Mouse (Mus musculus): ENCODE measurements around the gene Nmt1. TPM values are rescaled to one million over a fixed set of nuclear protein-coding genes. Genes with fewer than 3 reads are reported as not detected.

The Nmt1 gene
- polyA plus RNA-seq, 1 experiment from 2014 or later, result 36.7 TPM

- Histone ChIP-seq H3K27me3 (peaks cover 37% of the 10 kb centered on the region), H3K4me3 (replicated peaks) (no peak overlapping the region), H3K4me2 (no peak overlapping the region), H3K36me3 (replicated peaks) (no peaks in the 10 kb centered on the region), H3K9ac (no peak overlapping the region), H3K9me3 (replicated peaks) (no peaks in the 10 kb centered on the region), H3K27ac (replicated peaks) (no peak overlapping the region), H3K4me1 (replicated peaks) (peaks cover 14% of the 10 kb centered on the region)
- 66% methylated on average over 8 of the region's 8 CpGs for WGBS (ENCODE audit: insufficient replicate concordance)
- ATAC-seq (ENCODE audit: insufficient read depth), result no peak
Observed at GRCm38 (mm10) chr11:103076581-103076980, 48.6 kb downstream of the Nmt1 start.

- peaks cover 14% of the 10 kb centered on the region for H3K4me1 ChIP-seq (replicated peaks)
- H3K4me3 ChIP-seq (replicated peaks), result no peak overlapping the region
- peaks cover 50% of the 10 kb centered on the region for H3K27me3 ChIP-seq
- H3K9ac ChIP-seq, result no peak overlapping the region
- WGBS (ENCODE audit: insufficient replicate concordance), result 73% methylated on average over 11 of the region's 11 CpGs
- no peaks in the 10 kb centered on the region for H3K9me3 ChIP-seq (replicated peaks)
- H3K27ac ChIP-seq (replicated peaks), result no peak overlapping the region
- H3K4me2 ChIP-seq, result no peak overlapping the region
- no peak for ATAC-seq (ENCODE audit: insufficient read depth)
- no peaks in the 10 kb centered on the region for H3K36me3 ChIP-seq (replicated peaks)
Observed at GRCm38 (mm10) chr11:103078131-103078530, 50.1 kb downstream of the Nmt1 start.

- ATAC-seq (ENCODE audit: insufficient read depth), result no peak; the same call in 1 of the 2 replicates
- WGBS (ENCODE audit: insufficient replicate concordance), result 2% methylated on average over 43 of the region's 43 CpGs
- H3K27ac ChIP-seq (replicated peaks), result no peak overlapping the region
Observed at GRCm38 (mm10) chr11:103080323-103081091, 52.5 kb downstream of the Nmt1 start.

GRCm38 (mm10) chr11:103081631-103082030 is 53.6 kb downstream of the Nmt1 start:
- ATAC-seq (ENCODE audit: insufficient read depth), result no peak
- WGBS (ENCODE audit: insufficient replicate concordance), result 68% methylated on average over 6 of the region's 6 CpGs
- H3K9me3 ChIP-seq (replicated peaks), result no peaks in the 10 kb centered on the region
- H3K4me3 ChIP-seq (replicated peaks), result no peak overlapping the region
- H3K27me3 ChIP-seq, result peaks cover 50% of the 10 kb centered on the region
- no peak overlapping the region for H3K27ac ChIP-seq (replicated peaks)
- peaks cover 9% of the 10 kb centered on the region for H3K4me1 ChIP-seq (replicated peaks)
- no peak overlapping the region for H3K4me2 ChIP-seq
- H3K9ac ChIP-seq, result no peak overlapping the region
- H3K36me3 ChIP-seq (replicated peaks), result no peaks in the 10 kb centered on the region

More at GRCm38 (mm10) chr11:103080323-103081091, 52.5 kb downstream of the Nmt1 start:
- no peaks in the 10 kb centered on the region for H3K9me3 ChIP-seq (replicated peaks)
- H3K4me1 ChIP-seq (replicated peaks), result peaks cover 11% of the 10 kb centered on the region
- peak overlapping the region; percentile 22 for H3K4me3 ChIP-seq (replicated peaks)
- H3K4me2 ChIP-seq, result peak overlapping the region; percentile 51
- peaks cover 50% of the 10 kb centered on the region for H3K27me3 ChIP-seq
- no peak overlapping the region for H3K9ac ChIP-seq
- no peaks in the 10 kb centered on the region for H3K36me3 ChIP-seq (replicated peaks)

GRCm38 (mm10) chr11:103093306-103093705 is 65.3 kb downstream of the Nmt1 start:
- H3K4me3 ChIP-seq (replicated peaks), result no peak overlapping the region
- ATAC-seq (ENCODE audit: insufficient read depth), result no peak
- no peak overlapping the region for H3K9ac ChIP-seq
- H3K4me2 ChIP-seq, result no peak overlapping the region
- whole genome bisulfite sequencing (ENCODE audit: insufficient replicate concordance), result 63% methylated on average over 7 of the region's 7 CpGs
- no peak overlapping the region for H3K27ac ChIP-seq (replicated peaks)
- no peaks in the 10 kb centered on the region for H3K4me1 ChIP-seq (replicated peaks)
- H3K9me3 ChIP-seq (replicated peaks), result no peaks in the 10 kb centered on the region
- no peaks in the 10 kb centered on the region for H3K36me3 ChIP-seq (replicated peaks)
- peaks cover 17% of the 10 kb centered on the region for H3K27me3 ChIP-seq

- 55% methylated on average over 20 of the region's 20 CpGs for WGBS (ENCODE audit: insufficient replicate concordance)
- Histone ChIP-seq H3K4me3 (replicated peaks) (no peak overlapping the region), H3K4me2 (no peak overlapping the region), H3K27me3 (peaks cover 26% of the 10 kb centered on the region), H3K4me1 (replicated peaks) (no peaks in the 10 kb centered on the region), H3K27ac (replicated peaks) (no peak overlapping the region), H3K36me3 (replicated peaks) (no peaks in the 10 kb centered on the region), H3K9me3 (replicated peaks) (no peaks in the 10 kb centered on the region), H3K9ac (no peak overlapping the region)
- no peak for ATAC-seq (ENCODE audit: insufficient read depth)
Observed at GRCm38 (mm10) chr11:103093862-103094833, 66.2 kb downstream of the Nmt1 start.

GRCm38 (mm10) chr11:103095107-103095670 is 67.2 kb downstream of the Nmt1 start:
- ATAC-seq (ENCODE audit: insufficient read depth), result no peak
- Histone ChIP-seq H3K27me3 (peaks cover 36% of the 10 kb centered on the region), H3K4me1 (replicated peaks) (no peaks in the 10 kb centered on the region), H3K36me3 (replicated peaks) (no peaks in the 10 kb centered on the region), H3K9ac (no peak overlapping the region), H3K4me3 (replicated peaks) (no peak overlapping the region), H3K9me3 (replicated peaks) (no peaks in the 10 kb centered on the region), H3K27ac (replicated peaks) (no peak overlapping the region), H3K4me2 (no peak overlapping the region)
- 68% methylated on average over 9 of the region's 9 CpGs for WGBS (ENCODE audit: insufficient replicate concordance)

GRCm38 (mm10) chr11:103095801-103096200 is 67.8 kb downstream of the Nmt1 start:
- WGBS (ENCODE audit: insufficient replicate concordance), result 69% methylated on average over 6 of the region's 6 CpGs
- no peak overlapping the region for H3K27ac ChIP-seq (replicated peaks)
- no peak overlapping the region for H3K4me3 ChIP-seq (replicated peaks)
- H3K9ac ChIP-seq, result no peak overlapping the region
- ATAC-seq (ENCODE audit: insufficient read depth), result no peak
- H3K4me2 ChIP-seq, result no peak overlapping the region
- H3K9me3 ChIP-seq (replicated peaks), result no peaks in the 10 kb centered on the region
- H3K27me3 ChIP-seq, result peaks cover 42% of the 10 kb centered on the region
- H3K36me3 ChIP-seq (replicated peaks), result no peaks in the 10 kb centered on the region
- no peaks in the 10 kb centered on the region; the same call in 1 of the 2 replicates for H3K4me1 ChIP-seq (replicated peaks)

- Histone ChIP-seq H3K4me3 (replicated peaks) (no peak overlapping the region), H3K36me3 (replicated peaks) (no peaks in the 10 kb centered on the region), H3K27ac (replicated peaks) (no peak overlapping the region), H3K27me3 (peaks cover 57% of the 10 kb centered on the region), H3K4me1 (replicated peaks) (peaks cover 14% of the 10 kb centered on the region), H3K4me2 (no peak overlapping the region), H3K9ac (no peak overlapping the region), H3K9me3 (replicated peaks) (no peaks in the 10 kb centered on the region)
- no peak for ATAC-seq (ENCODE audit: insufficient read depth)
- WGBS (ENCODE audit: insufficient replicate concordance), result 38% methylated on average over 22 of the region's 22 CpGs
Observed at GRCm38 (mm10) chr11:103096979-103097894, 69.2 kb downstream of the Nmt1 start.

GRCm38 (mm10) chr11:103098531-103099190 is 70.7 kb downstream of the Nmt1 start:
- WGBS (ENCODE audit: insufficient replicate concordance), result 74% methylated on average over 11 of the region's 11 CpGs
- no peak overlapping the region for H3K27ac ChIP-seq (replicated peaks)
- no peaks in the 10 kb centered on the region for H3K36me3 ChIP-seq (replicated peaks)
- peaks cover 60% of the 10 kb centered on the region for H3K27me3 ChIP-seq
- no peak overlapping the region for H3K9ac ChIP-seq
- no peak overlapping the region for H3K4me3 ChIP-seq (replicated peaks)
- H3K4me2 ChIP-seq, result no peak overlapping the region
- no peak for ATAC-seq (ENCODE audit: insufficient read depth)
- peaks cover 24% of the 10 kb centered on the region for H3K4me1 ChIP-seq (replicated peaks)
- no peaks in the 10 kb centered on the region for H3K9me3 ChIP-seq (replicated peaks)

Measured in liver, embryonic 15.5 days (tissue).